Mouse (Mus musculus) bone marrow macrophage, adult 2 months (primary cell): Measurements from ENCODE around the gene Sorcs2.

Experiments
- CTCF ChIP-seq: IDR thresholded peaks from 2 replicates; pipeline ENCODE4 v1.5.1; 2012; ENCODE audit warnings: low read depth, mild to moderate bottlenecking, low read length, moderate library complexity
- POLR2A ChIP-seq: IDR thresholded peaks from 2 replicates; pipeline ENCODE4 v1.6.1; 2012; ENCODE audit warnings: mild to moderate bottlenecking, low read depth, low read length, borderline replicate concordance

- TF ChIP-seq CTCF (no peak), POLR2A (no peak)
Observed at GRCm38 (mm10) chr5:36378370-36378738, 19.6 kb downstream of the Sorcs2 start.
